Mouse (Mus musculus): ENCODE results near the gene Prima1. TPM values are rescaled to one million over a fixed set of nuclear protein-coding genes. Genes with fewer than 3 reads are reported as not detected.

Prima1 gene
- polyA plus RNA-seq (2012; rRNA removed): 0.18 and 1.3 TPM in 2 replicates

- Histone ChIP-seq H3K27ac (ENCODE audit: insufficient read depth, low read depth, low read length) (no peak within 1 kb of the TSS), H3K36me3 (ENCODE audit: control insufficient read depth, insufficient read depth, low read length) (no peaks in the 10 kb centered on the region), H3K27me3 (ENCODE audit: control insufficient read depth, insufficient read depth, low read length) (peaks cover 14% of the 10 kb centered on the region), H3K4me1 (ENCODE audit: control insufficient read depth, insufficient read depth, insufficient read length, low read length) (no peaks in the 10 kb centered on the region), H3K4me3 (ENCODE audit: low read depth, low read length) (peak within 1 kb of the TSS; percentile 57)
- no peak for TF ChIP-seq CTCF (IDR thresholded peaks at IDR 0.05; ENCODE audit: extremely low read depth, insufficient read length, insufficient replicate concordance, low read depth, low read length)
- TF ChIP-seq POLR2A (IDR thresholded peaks at IDR 0.05; ENCODE audit: low read depth, low read length): no peak
- under 1% methylated on average over 54 of the region's 54 CpGs for WGBS
Observed at GRCm38 (mm10) chr12:103242083-103242581, at the start of gene Prima1. TSS of gene Prima1 (minus strand) at chr12:103242150.

- 75% methylated on average over 4 of the region's 4 CpGs for WGBS
- H3K4me1 ChIP-seq (ENCODE audit: control insufficient read depth, insufficient read depth, insufficient read length, low read length): no peaks in the 10 kb centered on the region
Observed at GRCm38 (mm10) chr12:103287276-103287675, 45.3 kb upstream of the Prima1 start.

GRCm38 (mm10) chr12:103283411-103283810 is 41.5 kb upstream of the Prima1 start:
- peaks cover 4% of the 10 kb centered on the region; the same call in 1 of the 2 replicates for H3K4me1 ChIP-seq (ENCODE audit: control insufficient read depth, insufficient read depth, insufficient read length, low read length)
- no peak overlapping the region for H3K27ac ChIP-seq (ENCODE audit: insufficient read depth, low read depth, low read length)
- no peaks in the 10 kb centered on the region for H3K36me3 ChIP-seq (ENCODE audit: control insufficient read depth, insufficient read depth, low read length)

More at GRCm38 (mm10) chr12:103287276-103287675, 45.3 kb upstream of the Prima1 start:
- H3K27ac ChIP-seq (ENCODE audit: insufficient read depth, low read depth, low read length): no peak overlapping the region
- H3K36me3 ChIP-seq (ENCODE audit: control insufficient read depth, insufficient read depth, low read length): no peaks in the 10 kb centered on the region
- H3K4me3 ChIP-seq (ENCODE audit: low read depth, low read length): no peak overlapping the region
- H3K27me3 ChIP-seq (ENCODE audit: control insufficient read depth, insufficient read depth, low read length): no peaks in the 10 kb centered on the region
- TF ChIP-seq CTCF (IDR thresholded peaks at IDR 0.05; ENCODE audit: extremely low read depth, insufficient read length, insufficient replicate concordance, low read depth, low read length): no peak

GRCm38 (mm10) chr12:103282936-103283335 is 41.0 kb upstream of the Prima1 start:
- Histone ChIP-seq H3K27me3 (ENCODE audit: control insufficient read depth, insufficient read depth, low read length) (no peaks in the 10 kb centered on the region), H3K27ac (ENCODE audit: insufficient read depth, low read depth, low read length) (no peak overlapping the region), H3K4me3 (ENCODE audit: low read depth, low read length) (no peak overlapping the region), H3K4me1 (ENCODE audit: control insufficient read depth, insufficient read depth, insufficient read length, low read length) (peaks cover 4% of the 10 kb centered on the region; the same call in 1 of the 2 replicates), H3K36me3 (ENCODE audit: control insufficient read depth, insufficient read depth, low read length) (no peaks in the 10 kb centered on the region)
- 74% methylated on average over 6 of the region's 6 CpGs for WGBS
- TF ChIP-seq POLR2A (IDR thresholded peaks at IDR 0.05; ENCODE audit: low read depth, low read length): no peak
- TF ChIP-seq CTCF (IDR thresholded peaks at IDR 0.05; ENCODE audit: extremely low read depth, insufficient read length, insufficient replicate concordance, low read depth, low read length): no peak

More at GRCm38 (mm10) chr12:103283411-103283810, 41.5 kb upstream of the Prima1 start:
- no peaks in the 10 kb centered on the region for H3K27me3 ChIP-seq (ENCODE audit: control insufficient read depth, insufficient read depth, low read length)
- 88% methylated on average over 3 of the region's 3 CpGs for WGBS
- TF ChIP-seq CTCF (IDR thresholded peaks at IDR 0.05; ENCODE audit: extremely low read depth, insufficient read length, insufficient replicate concordance, low read depth, low read length) (no peak), POLR2A (IDR thresholded peaks at IDR 0.05; ENCODE audit: low read depth, low read length) (no peak)
- no peak overlapping the region for H3K4me3 ChIP-seq (ENCODE audit: low read depth, low read length)

GRCm38 (mm10) chr12:103281912-103282311 is 40.0 kb upstream of the Prima1 start:
- 14% methylated on average over 4 of the region's 4 CpGs for WGBS
- Histone ChIP-seq H3K4me3 (ENCODE audit: low read depth, low read length) (no peak overlapping the region), H3K27ac (ENCODE audit: insufficient read depth, low read depth, low read length) (no peak overlapping the region), H3K27me3 (ENCODE audit: control insufficient read depth, insufficient read depth, low read length) (no peaks in the 10 kb centered on the region), H3K4me1 (ENCODE audit: control insufficient read depth, insufficient read depth, insufficient read length, low read length) (peaks cover 4% of the 10 kb centered on the region; the same call in 1 of the 2 replicates), H3K36me3 (ENCODE audit: control insufficient read depth, insufficient read depth, low read length) (no peaks in the 10 kb centered on the region)
- TF ChIP-seq POLR2A (IDR thresholded peaks at IDR 0.05; ENCODE audit: low read depth, low read length) (no peak), CTCF (IDR thresholded peaks at IDR 0.05; ENCODE audit: extremely low read depth, insufficient read length, insufficient replicate concordance, low read depth, low read length) (no peak)

- no peaks in the 10 kb centered on the region for H3K36me3 ChIP-seq (ENCODE audit: control insufficient read depth, insufficient read depth, low read length)
- H3K27me3 ChIP-seq (ENCODE audit: control insufficient read depth, insufficient read depth, low read length): no peaks in the 10 kb centered on the region
- no peak overlapping the region for H3K27ac ChIP-seq (ENCODE audit: insufficient read depth, low read depth, low read length)
- 37% methylated on average over 2 of the region's 2 CpGs for WGBS
- TF ChIP-seq POLR2A (IDR thresholded peaks at IDR 0.05; ENCODE audit: low read depth, low read length) (no peak), CTCF (IDR thresholded peaks at IDR 0.05; ENCODE audit: extremely low read depth, insufficient read length, insufficient replicate concordance, low read depth, low read length) (no peak)
- peaks cover 4% of the 10 kb centered on the region; the same call in 1 of the 2 replicates for H3K4me1 ChIP-seq (ENCODE audit: control insufficient read depth, insufficient read depth, insufficient read length, low read length)
- no peak overlapping the region for H3K4me3 ChIP-seq (ENCODE audit: low read depth, low read length)
Observed at GRCm38 (mm10) chr12:103281491-103281890, 39.5 kb upstream of the Prima1 start.

GRCm38 (mm10) chr12:103276422-103276821 is 34.5 kb upstream of the Prima1 start:
- H3K36me3 ChIP-seq (ENCODE audit: control insufficient read depth, insufficient read depth, low read length): no peaks in the 10 kb centered on the region
- TF ChIP-seq CTCF (IDR thresholded peaks at IDR 0.05; ENCODE audit: extremely low read depth, insufficient read length, insufficient replicate concordance, low read depth, low read length) (no peak), POLR2A (IDR thresholded peaks at IDR 0.05; ENCODE audit: low read depth, low read length) (no peak)
- no peaks in the 10 kb centered on the region; the same call in 1 of the 2 replicates for H3K4me1 ChIP-seq (ENCODE audit: control insufficient read depth, insufficient read depth, insufficient read length, low read length)
- no peak overlapping the region for H3K27ac ChIP-seq (ENCODE audit: insufficient read depth, low read depth, low read length)
- no peak overlapping the region for H3K4me3 ChIP-seq (ENCODE audit: low read depth, low read length)
- WGBS: 41% methylated on average over 4 of the region's 4 CpGs
- H3K27me3 ChIP-seq (ENCODE audit: control insufficient read depth, insufficient read depth, low read length): no peaks in the 10 kb centered on the region
